Mouse (Mus musculus): ENCODE results near the gene Hist1h4m.
"Not testable (repeated sequence)": the region's sequence is repeated elsewhere in the genome, so short reads cannot be mapped to it uniquely, and the experiment has no call there.

Gene Hist1h4m

DNA sequence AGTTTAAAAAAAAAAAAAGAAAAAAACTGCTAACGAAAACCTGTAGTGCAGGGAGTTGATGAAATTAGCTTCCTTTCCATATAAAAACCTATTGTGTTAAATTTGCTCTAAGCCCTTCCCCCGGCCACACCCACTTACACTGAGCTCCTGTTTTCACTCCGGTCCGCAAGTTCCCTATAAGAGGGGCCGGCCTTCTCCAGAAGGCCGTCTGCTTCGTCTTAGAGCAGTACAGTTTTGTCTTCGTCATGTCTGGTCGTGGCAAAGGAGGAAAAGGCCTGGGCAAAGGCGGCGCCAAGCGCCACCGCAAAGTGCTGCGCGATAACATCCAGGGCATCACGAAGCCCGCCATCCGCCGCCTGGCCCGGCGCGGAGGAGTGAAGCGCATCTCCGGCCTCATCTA lies at the start of gene Hist1h4m:
Gene Hist1h4m, plus strand, starts transcription at position 208 of the 400 bp plus-strand sequence.
- CTCF ChIA-PET: interaction anchor here (0.6 kb wide), 1 partner anchor 1625 kb away, joined by 6 read pairs; no protein-coding TSS in a partner anchor

DNA sequence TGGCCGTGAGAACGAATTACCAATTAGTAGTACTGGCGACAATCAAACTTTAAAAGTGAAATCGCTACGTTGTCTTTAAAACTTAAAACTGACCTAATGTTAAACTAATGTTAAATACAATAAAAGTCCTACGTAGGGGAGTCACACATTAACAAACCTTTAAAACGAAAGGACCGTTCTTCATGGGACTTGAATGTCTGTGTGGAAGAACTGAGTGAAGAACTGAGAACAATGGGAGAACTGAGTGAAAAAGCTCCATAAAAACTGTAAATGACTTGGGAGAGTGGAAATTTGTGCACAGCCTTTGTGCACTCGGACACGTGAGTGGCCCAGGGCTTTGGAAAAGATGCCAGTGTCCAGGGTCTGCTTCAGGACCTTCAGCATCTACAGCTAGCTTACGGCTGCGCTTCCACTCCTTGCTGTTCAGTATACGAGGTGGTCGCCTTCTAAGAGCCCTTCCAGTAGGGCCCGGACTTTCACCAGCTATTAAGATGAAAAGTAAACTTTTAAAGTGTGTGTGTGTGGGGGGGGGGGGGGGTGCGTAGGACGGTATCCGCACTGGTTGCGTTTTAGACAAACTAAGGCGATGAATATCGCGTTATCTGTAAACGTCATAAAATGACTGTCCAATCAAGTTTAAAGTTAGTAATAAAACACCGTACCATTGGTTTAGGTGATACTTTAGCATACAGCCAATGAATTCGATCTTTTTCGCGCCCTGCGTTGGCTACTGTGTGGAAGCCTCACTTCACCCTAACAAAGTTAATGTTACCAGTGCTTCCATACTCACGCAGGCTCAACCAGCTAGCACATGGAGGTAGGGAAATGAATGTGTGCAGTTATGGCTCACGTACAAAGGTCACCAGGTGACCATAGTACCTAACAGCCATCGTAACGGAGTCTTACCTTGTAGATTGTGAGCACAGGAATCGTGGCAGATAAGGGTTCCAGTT lies 32.5 kb upstream of the Hist1h4m start:
- CTCF ChIA-PET: interaction anchor here (0.6 to 0.7 kb wide), 3 partner anchors 25 to 1773 kb away, joined by 3 to 4 read pairs (median 3); partner anchors contain the start of genes Hist1h2bn and Hist1h4f

DNA sequence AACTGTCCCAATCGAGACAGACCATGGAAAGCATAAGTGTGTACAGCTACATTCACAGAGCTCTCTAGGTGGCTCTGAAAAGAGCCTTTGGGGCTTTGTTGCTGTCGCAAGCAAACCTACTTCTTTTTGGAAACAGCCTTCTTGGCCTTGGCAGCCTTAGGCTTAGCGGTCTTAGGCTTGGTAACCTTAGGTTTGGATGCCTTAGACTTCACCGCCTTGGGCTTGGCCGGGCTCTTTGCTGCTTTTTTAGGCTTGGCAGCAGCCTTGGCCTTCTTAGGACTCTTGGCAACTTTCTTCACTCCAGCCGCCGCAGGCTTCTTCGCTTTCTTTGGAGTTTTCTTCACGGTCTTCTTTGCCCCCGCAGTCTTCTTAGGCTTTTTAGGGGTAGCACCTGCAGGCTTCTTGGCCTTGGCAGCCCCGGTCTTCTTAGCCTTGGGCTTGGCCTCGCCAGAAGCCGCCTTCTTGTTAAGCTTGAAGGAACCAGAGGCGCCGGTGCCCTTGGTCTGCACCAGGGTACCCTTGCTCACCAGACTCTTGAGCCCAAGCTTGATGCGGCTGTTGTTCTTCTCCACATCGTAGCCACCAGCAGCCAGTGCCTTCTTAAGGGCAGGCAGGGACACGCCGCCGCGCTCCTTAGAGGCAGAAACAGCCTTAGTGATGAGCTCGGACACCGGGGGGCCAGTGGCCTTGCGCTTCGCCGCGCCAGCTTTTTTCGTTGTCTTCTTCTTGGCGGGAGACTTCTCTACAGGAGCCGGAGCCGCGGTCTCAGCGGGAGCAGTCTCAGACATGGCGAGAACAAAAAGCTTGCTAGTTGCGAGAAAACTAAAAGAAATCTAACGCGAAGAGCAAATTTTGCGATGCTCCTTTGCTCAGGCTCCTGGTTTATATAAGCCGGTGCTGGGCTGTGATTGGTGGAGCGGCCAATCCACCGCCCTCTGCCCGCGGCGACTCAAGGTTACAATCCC lies 31.5 kb upstream of the Hist1h4m start, which contains the start of gene Hist1h1b:
Gene Hist1h1b, minus strand, starts transcription at position 859 of the 965 bp plus-strand sequence.
- CTCF ChIA-PET: no interaction called here

DNA sequence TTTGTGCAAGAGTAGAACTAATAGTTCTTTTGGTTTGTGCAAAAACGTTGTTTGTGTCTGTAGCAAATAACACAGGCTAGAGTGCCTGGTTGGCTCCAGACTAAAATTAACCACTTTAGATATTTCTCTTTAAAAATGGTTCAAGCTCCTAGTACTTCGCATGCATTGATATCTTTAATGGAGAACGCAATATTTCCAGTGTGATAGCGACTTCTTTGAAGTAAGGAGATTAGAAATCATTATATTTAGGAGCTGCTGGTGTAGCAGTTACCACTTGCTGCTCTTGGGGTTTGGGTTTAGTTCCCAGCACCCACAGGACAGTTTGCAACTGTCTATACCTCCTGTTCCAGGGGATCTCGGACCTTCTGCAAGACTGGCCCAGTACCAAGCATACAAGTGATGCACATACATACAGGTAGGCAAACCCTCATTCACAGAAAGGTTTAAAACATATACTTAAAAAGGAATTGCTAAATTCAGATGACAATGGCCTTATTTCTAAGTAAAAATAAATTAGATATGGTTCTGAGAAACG lies 30.5 kb upstream of the Hist1h4m start:
- CTCF ChIA-PET: no interaction called here

DNA sequence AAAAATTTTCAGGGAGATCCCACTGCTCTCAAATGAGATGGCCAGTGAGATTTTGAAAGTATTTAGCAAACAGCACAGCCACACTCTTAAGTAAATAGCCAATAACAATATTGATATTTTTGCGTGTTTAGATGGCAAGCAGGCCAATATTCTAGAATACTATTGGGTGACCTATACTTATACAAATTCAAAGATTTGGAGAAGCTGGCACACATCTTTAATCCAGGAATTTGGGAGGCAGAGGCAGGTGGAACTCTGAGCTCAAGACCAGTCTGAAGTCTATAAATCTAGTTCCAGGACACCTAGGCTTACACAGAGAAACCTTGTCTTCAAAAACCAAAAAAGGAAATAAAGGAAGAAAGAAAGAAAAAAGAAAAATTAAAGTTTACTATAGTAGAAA lies 29.9 kb upstream of the Hist1h4m start:
- CTCF ChIA-PET: interaction anchor here (0.7 kb wide), 1 partner anchor 1801 kb away, joined by 3 read pairs; no protein-coding TSS in a partner anchor

DNA sequence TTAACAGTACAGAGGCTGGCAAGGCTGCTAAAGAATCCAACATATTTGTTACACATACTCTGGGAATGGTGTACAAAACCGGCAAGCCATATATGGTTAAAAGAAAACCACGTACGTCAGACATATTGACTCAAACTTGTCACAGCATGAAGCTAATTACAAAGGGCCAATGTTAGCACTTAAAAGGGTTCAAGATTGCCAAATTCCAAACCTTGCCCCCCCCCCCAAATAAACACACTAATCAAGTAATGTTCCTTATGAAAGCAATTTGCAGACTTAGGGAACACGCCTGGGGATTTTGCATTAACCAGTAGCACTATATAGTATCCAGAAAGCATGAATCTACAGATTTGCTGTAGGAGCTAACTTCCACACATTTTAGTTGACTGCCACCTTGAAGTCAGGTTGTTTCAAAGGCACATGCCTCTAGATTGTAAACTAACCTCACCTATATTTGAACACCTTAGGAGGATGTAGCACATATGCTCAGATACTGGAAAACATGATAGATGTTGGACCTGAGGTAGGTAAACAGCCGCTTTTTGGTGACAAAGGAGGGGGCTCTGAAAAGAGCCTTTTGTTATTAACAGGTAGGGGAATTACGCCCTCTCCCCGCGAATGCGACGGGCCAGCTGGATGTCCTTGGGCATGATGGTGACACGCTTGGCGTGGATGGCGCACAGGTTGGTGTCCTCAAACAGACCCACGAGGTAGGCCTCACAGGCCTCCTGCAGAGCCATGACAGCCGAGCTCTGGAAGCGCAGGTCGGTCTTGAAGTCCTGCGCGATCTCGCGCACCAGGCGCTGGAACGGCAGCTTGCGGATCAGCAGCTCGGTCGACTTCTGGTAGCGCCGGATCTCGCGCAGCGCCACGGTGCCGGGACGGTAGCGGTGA lies 28.9 kb upstream of the Hist1h4m start:
- CTCF ChIA-PET: interaction anchor here (0.6 kb wide), 1 partner anchor 72 kb away, joined by 3 read pairs; no protein-coding TSS in a partner anchor

DNA sequence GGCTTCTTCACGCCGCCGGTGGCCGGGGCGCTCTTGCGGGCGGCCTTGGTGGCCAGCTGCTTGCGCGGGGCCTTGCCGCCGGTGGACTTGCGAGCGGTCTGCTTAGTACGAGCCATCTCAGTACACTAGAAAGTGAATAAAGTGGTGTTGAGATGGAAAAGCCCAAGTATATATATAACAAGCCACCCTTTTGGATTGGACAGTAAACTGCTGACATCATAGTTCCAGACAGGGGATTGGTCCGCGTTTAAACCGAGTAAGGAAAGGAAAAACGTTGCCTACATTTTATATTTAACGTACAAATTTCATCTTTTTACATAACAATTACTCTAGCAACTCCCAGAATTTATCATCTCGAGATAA lies 28.3 kb upstream of the Hist1h4m start, which contains the start of gene Hist1h3i:
Gene Hist1h3i, minus strand, starts transcription at position 116 of the 363 bp plus-strand sequence.
- CTCF ChIA-PET: no interaction called here

DNA sequence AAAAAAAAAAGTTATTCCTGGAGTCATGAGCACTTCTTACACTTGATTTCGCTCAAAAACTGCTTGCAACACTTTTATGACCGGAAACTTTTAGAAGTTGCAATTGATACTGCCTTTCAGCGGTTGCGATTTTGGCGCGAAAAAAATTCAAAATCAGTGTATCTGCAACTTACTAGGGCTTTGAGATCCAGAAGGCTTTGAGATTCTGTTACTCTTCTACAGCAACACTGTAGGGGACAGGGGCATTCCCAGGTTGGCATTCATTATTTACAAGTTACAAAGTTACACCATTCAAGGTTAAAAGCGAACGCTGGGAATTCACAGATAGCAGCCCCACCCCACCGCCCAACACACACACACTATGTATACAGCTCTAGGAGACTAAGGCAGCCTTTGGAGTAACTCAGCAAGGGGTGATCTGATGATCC lies 27.8 kb upstream of the Hist1h4m start:
- CTCF ChIA-PET: interaction anchor here (0.6 kb wide), 1 partner anchor 28 kb away, joined by 3 read pairs; no protein-coding TSS in a partner anchor

DNA sequence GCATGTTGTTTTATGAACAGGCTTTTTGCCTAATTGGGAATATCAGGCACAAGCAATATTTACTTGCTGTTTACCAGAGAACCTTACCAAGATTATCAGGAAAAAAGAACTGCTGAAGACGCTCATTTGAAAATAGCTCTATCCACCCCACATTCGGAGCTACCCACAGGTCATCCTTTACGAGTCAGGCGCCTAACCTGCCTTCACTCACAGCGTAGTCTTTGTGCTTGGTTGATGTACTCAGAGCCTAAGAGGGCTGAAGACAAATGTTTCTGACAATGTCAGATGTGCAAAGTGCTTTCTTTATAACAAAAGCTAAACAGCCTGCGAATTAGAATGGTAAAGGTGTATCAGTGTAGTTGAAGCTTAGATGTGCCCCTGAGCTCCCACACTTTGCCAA lies 27.2 kb upstream of the Hist1h4m start:
- CTCF ChIA-PET: no interaction called here

DNA sequence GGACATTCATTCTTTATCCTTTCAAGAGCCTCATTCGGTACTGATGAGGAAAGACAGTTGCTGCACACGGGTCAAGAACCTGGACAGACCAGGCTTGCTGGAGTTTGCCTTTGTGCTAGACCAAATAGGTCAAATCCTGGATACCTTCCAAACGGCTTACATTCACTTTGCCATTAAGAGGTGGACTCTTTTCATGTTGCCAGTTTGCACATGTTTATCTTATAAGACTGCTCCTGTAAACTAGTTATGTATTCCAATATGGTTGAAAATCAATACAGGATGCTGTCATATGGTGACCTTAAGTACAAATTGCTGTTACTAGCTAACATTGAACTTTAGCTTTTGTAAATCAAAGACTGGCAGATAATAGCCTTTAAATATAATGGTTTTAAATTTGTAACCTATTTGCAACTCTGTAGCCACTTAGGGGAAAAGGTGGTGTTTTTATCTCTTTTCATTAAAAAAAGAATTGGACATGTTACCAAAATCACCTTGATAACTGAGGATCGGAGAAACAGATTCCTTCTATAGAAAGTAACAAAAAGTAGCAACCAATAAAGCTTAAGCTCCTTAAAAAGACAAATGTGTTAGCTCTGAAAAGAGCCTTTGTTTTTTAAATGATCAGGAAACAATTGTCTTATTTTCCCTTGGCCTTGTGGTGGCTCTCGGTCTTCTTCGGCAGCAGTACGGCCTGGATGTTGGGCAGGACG lies 25.2 kb upstream of the Hist1h4m start:
- CTCF ChIA-PET: no interaction called here

DNA sequence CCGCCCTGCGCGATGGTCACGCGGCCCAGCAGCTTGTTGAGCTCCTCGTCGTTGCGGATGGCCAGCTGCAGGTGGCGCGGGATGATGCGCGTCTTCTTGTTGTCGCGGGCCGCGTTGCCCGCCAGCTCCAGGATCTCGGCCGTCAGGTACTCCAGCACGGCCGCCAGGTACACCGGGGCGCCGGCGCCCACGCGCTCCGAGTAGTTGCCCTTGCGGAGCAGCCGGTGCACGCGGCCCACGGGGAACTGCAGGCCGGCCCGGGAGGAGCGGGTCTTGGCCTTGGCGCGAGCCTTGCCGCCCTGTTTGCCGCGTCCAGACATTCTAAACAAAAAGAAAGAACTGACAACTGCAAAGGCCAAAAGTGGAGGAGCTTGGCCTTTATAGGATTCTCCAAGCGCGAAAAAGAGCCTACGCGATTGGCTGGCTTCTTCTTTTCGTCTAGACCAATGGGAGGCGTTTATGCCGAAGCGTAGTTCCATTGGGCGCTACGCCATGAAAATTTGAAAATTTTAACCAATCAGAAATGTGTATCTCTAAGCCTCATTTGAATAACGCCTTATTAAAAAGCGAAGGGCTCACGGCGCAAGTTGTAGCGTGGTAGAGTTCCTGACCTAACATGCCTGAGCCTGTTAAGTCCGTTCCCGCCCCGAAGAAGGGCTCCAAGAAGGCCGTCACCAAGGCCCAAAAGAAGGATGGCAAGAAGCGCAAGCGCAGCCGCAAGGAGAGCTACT lies 24.5 kb upstream of the Hist1h4m start, which contains the start of the genes Hist1h2an and Hist1h2bp:
Gene Hist1h2an, minus strand, starts transcription at position 320 of the 731 bp plus-strand sequence.
Gene Hist1h2bp, plus strand, starts transcription at position 563 of the 731 bp plus-strand sequence.
- CTCF ChIA-PET: not testable (repeated sequence)

DNA sequence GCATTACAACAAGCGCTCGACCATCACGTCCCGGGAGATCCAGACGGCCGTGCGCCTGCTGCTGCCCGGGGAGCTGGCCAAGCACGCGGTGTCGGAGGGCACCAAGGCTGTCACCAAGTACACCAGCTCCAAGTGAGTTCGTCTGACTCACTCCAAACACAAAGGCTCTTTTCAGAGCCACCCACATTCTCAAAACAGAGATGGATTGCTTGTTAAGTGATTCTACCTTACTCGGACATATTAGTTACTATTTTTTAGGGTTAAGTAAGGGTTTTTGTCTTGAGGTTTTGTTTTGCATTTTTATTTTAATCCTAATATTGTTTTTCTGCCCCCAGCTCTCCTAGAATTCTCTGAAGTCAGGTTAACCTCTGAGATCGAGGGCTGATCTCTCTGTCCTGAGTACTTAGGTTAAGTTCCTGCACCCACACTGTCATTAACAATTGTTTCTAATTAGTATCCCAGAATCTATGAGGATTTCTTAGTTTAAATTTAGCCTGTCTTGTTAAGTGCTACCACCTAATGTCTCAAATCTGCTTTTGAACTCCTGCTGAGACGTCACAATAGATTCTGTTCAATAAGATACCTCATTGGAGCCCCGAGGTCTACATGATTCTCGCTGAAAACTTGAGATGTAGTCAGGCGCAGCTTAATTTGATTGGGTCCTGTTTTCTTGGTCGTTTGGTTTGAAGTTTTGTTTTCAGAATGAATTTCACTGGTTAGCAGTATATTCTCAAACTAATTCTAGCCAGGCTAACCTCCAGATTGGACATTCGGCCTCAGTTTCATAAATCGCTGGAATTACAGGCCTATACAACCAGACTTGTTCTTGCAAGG lies 23.6 kb upstream of the Hist1h4m start:
- CTCF ChIA-PET: no interaction called here

DNA sequence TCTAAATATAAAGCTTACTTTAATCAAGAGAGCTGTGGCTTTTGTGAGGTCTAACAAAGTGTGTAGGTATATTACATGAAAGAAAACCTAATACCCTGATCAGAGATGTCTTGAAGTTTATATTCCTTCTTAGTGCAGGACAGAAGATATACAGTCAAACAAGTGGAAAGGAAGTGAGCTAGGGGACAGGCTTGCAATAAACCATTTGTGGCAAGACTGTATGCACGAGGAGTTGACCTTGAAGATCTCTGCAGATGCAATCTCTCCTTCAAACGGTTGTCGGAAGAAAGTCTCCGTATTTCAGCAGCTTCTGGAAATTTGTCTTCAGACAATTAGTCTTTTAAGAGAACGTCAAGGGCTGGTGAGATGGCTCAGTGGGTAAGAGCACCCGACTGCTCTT lies 21.6 kb upstream of the Hist1h4m start:
- CTCF ChIA-PET: no interaction called here

DNA sequence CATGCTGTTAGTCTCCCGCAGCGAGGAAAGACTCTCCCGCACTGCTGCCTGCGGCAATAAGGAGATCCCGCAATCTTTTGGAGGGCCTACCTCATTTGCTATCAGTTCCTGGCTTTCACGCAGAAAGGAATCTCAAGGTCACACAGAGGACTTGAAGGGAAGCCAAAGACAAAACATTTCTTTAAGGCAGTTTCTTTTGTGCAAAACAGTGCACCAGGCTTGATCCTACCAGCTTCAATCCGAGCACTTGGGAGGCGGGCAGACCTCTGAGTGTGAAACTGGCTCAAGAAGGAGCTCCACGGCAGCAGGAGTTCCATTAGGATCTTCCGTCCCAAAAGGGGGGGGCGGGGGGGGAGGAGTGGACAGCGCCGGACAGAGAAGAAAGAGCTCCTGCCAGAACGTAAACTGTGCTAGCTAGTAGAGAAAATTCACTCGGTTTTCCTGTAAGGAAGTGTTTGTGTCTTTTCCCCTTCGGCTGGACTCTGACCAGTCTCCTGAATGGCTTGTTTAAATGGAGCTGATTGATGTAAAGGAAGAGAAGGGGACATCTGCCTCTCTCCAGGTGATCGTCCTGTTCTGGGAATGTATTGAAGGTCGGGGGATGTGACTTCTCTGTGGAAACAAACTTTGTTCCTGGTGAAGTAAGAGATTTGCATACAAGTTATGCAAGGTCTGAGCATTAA lies 20.8 kb upstream of the Hist1h4m start:
- CTCF ChIA-PET: interaction anchor here (0.6 to 0.7 kb wide), 2 partner anchors 65 to 392 kb away, joined by 4 to 6 read pairs; no protein-coding TSS in a partner anchor

DNA sequence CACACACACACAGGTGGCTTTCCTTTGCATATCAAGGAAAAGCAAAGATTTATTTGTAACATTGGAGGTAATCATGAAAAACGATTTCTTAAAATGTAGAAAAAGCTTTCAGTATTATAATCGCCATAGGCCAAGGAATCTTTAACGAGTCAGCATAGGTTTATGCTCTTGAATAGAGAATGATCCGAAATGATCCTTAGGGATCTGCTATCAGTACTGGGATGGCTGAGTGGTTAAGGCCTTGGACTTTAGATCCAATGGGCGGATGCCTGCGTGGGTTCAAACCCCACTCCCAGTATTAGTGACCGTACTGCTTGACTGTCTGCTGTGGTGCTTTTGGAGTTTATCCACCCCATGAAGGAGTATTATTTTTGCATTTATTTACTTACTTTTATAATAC lies 16.0 kb upstream of the Hist1h4m start:
- CTCF ChIA-PET: no interaction called here

DNA sequence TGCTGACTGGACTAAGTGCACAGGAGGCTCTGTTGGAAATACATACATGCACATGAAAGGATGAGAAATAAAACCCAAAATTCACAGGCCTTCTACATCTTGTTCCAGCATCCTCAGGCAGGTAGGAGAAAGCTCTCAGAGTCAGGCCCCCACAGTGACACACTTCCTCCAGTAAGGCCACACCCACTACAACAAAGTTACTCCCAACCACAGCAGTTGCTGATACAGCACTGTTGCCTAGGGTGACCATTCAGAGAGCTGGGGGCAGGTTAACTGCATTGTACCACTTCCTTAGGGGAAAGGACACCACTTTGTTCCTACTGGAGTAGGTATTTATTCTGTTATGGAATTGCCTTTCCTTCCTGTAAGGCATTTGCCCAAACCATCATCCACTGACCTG lies 14.4 kb upstream of the Hist1h4m start:
- CTCF ChIA-PET: not testable (repeated sequence)

DNA sequence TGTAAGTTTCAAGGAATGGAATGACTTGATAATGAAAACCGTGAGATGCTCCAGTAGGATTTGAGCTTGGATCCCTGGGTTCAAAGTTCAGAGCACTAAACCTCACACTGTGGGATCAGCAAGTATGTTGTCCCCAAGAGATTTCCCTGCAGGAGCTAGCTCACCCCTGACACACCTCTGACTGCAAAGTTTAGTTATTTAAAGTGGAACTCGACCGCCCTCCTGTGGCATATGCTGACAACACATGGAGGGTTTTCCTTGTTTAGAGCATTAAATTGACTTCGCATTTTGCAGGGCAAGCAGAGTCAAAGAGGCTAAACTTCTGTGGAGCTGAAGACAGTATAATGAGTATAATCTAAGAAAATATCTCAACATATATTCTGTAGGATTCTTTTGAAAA lies 8.5 kb upstream of the Hist1h4m start:
- CTCF ChIA-PET: not testable (repeated sequence)
